Mouse (Mus musculus) monocyte, adult 5-6 weeks (primary cell): ENCODE measurements around the gene Flt3. TPM values are rescaled to one million over a fixed set of nuclear protein-coding genes. Genes with fewer than 3 reads are reported as not detected.
A peak's percentile ranks its signal among the peaks of the same experiment; 100 is the strongest.

ENCODE experiments used
- ATAC-seq: fragments of 153-309, 156-312 bp; replicated peaks from 2 replicates; pipeline ENCODE4 v1.8.0; 2017; ENCODE audit warnings: mild to moderate bottlenecking; ENCODE audit not compliant: low TSS enrichment, insufficient number of reproducible peaks, severe bottlenecking, poor library complexity, low FRiP score
- total RNA-seq: library from RNA; stranded (forward); fragments of 200-1000, 200-491, 200-594 nt; gene quantifications from 3 replicates; pipeline ENCODE4 v1.2.3, GENCODE M21; 2017

Flt3 gene
- total RNA-seq, result 1.7 to 3.9 TPM (median 3.2 TPM) in 3 replicates

GRCm38 (mm10) chr5:147399843-147400504 lies at the start of gene Flt3:
Gene Flt3, minus strand, starts transcription at chr5:147400489.
- ATAC-seq, result peak; percentile 80

DNA sequence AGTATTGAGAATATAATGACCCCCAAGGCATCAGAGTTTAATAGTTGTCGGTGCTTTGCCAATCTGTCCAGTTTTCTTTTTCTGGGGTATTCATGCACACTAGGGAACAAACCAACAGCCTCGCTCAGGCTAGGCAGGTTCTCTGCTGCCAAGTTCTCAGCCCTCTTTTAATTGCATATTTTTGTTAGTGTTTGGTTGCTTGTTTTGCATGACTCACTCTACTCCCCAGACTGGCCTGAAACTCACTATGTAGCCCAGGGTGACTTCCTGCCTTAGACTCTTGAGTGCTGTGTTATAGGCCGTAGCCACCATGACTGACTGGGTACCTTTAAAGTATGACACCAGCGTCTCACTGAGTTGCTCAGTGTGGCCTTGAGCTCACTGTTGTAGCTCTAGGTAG lies 48.6 kb upstream of the Flt3 start:
- ATAC-seq, result peak; percentile 33; the same call in 1 of the 2 replicates

DNA sequence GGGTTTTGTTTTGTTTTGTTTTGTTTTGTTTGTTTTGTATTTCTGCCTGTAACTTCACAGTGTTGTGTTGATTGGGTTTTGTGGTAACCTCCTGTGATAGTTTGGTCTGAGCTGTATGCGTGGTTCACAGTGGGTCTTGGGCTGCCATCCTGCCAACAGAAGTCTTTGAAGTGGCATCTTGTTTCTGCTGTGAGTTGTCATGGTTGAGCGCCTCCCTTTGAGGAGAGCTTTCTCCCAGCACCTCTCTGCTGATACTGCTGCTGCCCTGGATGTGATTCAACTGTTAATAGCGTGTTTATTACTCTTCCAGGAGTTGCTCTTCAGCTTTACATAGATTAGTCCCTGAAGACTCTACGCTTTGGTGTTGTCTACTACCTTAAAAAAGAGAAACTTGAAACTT lies 48.2 kb upstream of the Flt3 start:
- no peak for ATAC-seq

DNA sequence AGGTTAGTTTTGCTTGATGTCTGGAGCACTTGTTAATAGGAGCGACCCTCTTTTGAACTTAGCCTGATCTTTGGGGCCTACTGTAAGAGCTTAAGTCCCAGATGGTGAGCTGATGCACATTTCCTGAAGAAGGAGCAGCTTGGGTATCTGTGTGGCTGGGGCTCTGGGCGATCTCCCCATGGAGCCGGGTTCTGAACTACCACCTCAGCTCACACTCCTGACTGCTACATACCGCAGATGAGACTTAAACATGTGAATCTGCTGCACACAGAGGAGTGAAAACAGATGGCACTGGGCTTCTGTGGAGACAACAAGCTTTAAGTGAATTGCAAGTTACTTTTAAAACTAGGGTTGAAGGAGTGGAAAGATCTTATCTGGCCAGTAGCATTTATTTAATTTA lies 45.0 kb upstream of the Flt3 start:
- ATAC-seq, result no peak

DNA sequence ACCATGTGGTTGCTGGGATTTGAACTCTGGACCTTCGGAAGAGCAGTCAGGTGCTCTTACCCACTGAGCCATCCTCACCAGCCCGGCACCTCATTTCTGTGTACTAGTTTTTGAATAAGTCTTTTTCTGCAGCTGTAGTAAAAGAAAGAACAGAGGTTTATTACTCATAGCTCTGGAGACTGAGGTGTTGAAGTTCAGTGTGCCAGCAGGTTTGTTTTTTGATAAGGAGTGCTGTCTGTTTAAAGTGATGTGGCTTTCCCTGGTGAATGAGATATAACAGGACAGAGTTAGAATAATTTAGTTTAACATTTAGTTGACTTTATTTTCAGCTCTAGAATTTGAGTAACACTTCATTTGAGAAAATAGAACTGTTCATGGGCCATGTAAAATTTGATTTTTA lies 44.5 kb upstream of the Flt3 start:
- ATAC-seq, result no peak

GRCm38 (mm10) chr5:147444298-147444697 lies 44.0 kb upstream of the Flt3 start:
- no peak for ATAC-seq

DNA sequence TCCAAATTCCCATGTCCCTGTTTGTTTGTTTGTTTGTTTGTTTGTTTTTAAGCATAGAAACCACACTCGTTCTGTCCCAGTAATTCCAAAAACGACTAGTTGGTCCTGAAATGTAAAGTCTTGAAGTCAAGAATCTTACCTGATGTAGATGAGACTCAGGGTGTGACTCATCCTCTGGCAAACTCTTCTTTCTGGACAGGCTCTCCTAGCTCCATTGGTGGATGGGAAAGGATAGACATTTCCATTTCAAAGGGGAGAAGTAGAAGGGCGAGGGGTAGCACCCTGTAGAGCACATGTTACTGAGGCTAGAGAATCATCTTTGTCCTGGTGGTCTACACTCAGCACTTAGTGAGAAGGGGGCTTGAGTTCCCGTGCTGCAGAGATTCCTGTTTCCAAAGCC lies 42.5 kb upstream of the Flt3 start:
- ATAC-seq, result no peak

- ATAC-seq, result no peak
Observed at GRCm38 (mm10) chr5:147441979-147442378, 41.7 kb upstream of the Flt3 start.

GRCm38 (mm10) chr5:147440996-147441507 lies 40.8 kb upstream of the Flt3 start:
- no peak for ATAC-seq

- ATAC-seq, result no peak
Observed at GRCm38 (mm10) chr5:147436491-147436890, 36.2 kb upstream of the Flt3 start.

DNA sequence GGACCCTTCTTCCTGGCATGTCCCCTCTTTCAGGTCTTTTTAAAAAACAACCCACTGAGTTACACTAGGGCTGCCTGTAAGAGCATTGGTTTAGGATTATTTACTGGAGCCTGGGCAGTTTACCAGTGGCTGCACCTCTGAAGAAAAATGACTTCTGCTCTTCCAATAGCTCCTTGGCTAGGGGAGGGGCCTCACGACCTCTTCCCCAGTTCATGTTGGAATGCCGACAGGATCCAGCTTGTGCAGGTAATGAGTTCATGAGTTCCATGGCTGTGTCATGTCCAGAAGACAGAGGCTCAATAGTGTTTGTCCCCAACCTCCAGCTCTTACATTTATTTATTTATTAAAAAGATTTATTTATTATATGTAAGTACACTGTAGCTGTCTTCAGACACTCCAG lies 35.5 kb upstream of the Flt3 start:
- ATAC-seq, result no peak

DNA sequence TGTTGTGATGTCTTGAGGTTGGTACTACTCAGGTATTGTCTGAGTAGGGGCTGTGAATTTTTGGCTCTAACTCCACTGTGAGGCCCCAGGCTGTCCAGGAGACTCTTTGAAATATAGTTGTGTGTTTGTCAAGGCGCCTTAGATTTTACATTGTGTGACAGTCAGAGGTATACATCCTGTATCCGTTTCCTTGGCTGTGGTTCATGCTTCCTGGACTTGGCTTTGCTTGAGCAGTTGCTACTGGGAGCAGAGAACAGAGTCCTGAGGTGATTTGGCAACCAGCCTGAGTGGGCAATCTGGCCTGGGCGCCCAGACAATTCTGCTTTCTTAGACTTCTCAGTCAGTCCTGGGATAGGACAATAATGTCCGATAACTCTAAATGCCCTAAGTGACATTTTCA lies 34.9 kb upstream of the Flt3 start:
- ATAC-seq, result no peak

- no peak for ATAC-seq
Observed at GRCm38 (mm10) chr5:147432927-147433326, 32.6 kb upstream of the Flt3 start.

- ATAC-seq, result peak; percentile 67
Observed at GRCm38 (mm10) chr5:147430936-147431839, 30.9 kb upstream of the Flt3 start.

- ATAC-seq, result 0 out of 2 replicates have a peak, but pooled peaks have one; percentile 6
Observed at GRCm38 (mm10) chr5:147430361-147430935, 30.2 kb upstream of the Flt3 start.

DNA sequence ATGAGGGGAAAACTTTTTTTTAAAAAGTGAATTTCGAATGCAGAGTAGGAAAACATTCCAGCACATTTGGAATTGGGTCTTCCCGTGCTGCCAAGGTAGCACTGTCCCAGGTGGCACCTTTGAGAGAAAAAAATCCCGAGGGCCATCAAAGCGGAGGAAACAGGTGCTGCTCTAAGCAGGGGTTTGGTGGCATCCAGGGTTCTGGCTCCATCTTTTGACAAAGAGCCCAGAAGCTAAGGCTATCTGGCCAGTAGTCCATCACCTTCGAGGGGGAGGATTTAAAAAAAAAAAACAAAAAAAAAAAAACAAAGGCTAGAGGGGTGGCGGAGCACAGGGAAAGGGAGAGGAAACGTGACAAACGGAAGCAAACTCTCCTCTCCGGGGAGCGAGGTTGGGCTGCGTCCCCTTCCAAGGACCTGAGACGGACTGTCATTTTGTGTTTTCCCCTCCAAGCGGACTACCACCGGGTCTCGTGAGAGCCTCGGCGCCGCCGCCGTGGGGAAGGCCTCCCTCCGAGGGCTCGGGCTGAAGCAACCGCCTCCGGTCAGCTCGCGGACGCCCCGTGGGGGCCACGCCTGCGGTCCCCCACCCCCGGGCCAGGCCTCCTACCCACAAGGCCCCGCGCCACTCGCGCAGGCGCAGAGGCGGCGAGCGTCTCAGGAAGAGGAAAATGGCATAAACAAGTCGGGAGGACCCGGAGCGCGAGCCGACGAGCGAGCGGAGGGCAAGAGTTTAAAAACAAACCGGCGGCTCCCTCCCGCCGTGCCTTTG lies 29.4 kb upstream of the Flt3 start, which contains the start of gene Pan3:
Gene Pan3, plus strand, starts transcription at position 627 of the 771 bp plus-strand sequence.
- ATAC-seq, result peak; percentile 66

DNA sequence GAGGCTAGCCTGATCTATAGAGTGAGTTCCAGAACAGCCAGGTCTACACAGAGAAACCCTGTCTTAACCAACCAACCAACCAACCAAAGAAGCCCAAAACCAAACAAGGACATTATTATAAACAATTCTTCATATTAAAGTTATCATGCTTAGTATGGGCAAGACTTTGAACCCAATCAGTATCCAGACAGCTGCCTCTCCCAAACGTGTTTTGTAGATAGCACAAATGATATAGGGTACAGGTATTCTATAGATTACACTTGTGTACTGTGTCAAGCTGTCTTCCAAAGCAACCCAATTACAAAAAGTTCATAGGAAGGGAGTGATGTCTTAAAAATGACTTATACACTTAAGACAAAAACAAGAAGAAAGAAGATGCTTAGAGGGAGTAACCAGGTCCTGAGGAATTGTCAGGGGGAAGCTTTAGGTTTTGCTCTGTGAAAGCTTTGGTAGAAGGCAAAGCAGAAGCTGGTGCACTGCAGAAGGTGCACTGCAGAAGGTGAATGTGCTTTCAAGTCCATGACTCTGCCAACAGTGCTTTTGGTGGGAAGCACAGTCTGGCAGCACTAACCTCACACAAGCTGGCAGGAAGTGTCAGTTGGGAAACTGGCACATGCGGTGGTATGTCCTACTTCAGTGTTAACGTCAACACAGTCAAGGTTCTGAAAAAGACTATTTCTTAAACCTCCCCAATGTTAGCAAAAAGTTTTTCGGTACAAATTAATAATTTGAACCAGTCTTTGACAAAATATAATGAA lies 25.9 kb upstream of the Flt3 start:
- ATAC-seq, result no peak

DNA sequence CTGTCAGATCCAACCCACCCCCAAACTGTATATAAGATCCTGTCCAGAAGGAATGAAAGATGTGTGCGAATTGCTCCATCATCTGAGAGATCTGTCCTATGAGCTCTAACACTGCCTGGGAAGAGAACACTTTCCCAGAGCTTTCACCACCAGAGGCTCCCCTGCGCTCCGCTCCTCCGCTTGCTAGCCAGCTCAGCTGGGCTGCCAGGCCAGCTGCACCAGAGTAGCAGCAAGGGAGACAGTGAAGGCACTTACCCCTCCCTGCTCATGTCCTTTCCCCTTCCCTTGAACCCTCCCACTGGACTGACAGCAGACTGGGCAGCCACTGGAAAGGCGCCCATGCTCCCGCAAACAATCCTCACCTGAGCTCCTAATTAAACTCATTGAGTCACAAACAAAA lies 23.3 kb upstream of the Flt3 start:
- no peak for ATAC-seq
